Mouse (Mus musculus): ENCODE results near the gene Snrpa1.

DNA sequence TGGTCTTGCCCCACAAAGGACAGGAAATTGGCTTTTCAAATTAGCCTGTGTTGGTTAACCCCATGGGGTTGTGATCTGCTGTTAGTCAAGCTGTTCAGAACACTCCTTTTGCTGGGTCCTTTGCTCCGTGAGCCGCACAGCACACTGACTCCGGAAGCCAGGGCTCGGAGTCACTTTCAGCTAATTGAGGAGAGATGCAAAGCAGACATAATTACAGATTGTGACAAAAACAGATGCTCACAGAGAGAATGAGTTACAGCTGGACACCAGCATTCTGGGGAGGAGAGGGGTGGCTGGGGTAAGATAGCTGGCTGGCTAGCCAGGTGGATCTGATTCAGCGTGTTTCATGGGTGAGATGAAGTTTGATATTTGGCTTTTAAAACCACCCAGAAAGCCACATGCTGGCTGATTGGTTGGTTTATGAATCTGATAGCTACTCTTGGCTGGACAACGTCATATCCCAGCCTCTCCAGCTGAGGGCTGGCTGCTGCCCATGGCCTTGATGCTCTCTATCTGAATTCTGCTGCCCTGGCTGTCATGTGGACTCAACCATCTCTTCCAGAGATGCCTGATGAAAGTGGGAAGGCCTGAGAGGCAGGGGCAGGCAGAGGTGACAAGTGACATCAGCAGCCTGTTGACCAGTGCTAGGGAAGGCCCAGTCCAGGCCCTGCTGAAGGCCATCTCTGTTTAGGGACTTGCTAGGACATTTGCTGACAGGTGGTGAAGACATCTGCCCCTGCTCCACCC, 29.9 kb upstream of the Snrpa1 start:
- TF ChIP-seq POLR2A (IDR thresholded peaks at IDR 0.05; ENCODE audit: borderline replicate concordance, control insufficient read depth, low read depth, low read length) (no peak), CTCF (IDR thresholded peaks at IDR 0.05; ENCODE audit: control insufficient read depth, insufficient read depth, low read length) (no peak)

All from bone marrow, adult 2 months (tissue).